ENCODE assay signal across 13 mouse cellular contexts in the genomic region with DNA sequence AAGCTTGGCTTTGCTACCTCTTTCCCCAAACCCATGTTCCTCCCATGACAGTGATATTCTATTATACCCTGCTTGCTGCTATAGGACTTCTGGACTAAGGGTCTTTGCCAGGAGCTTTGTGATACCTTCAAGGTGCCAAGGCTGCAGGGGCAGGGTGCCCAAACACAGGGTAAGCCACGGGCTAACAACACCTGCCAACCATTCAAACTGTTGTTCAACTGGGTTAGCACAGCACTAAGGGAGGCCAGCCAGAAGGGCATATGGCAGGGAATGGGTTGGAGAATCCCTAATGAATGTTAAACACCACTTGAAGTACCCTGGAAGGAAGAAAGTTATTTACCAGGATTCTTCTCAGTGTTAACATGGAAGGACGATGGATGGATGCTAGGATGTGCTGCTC.
"Had no signal": no experiment of that assay in that cellular context is flagged by ENCODE, and none has a peak within 500 bp of the region (broad histone marks: within the 10 kb centered on the region; RNA-seq: fewer than 3 reads in every experiment).

No protein-coding gene starts in this region.

- H3K36me3 ChIP-seq: kidney, embryonic 15.5 days; limb, embryonic 13.5 days; midbrain, embryonic 13.5 days had no signal

- DNase-seq: kidney, adult 2 months; kidney, postnatal 14 days; layer of hippocampus, adult 9-11 months; layer of hippocampus, postnatal 36 days; lung, adult 18-20 months; right cerebral cortex, postnatal 14 days; thymus, adult 18-20 months; thymus, postnatal 14 days had no signal

- H3K27ac ChIP-seq: kidney, embryonic 15.5 days; limb, embryonic 13.5 days; liver, embryonic 14.5 days; midbrain, embryonic 13.5 days; stomach, postnatal 0 days had no signal

- H3K4me2 ChIP-seq: kidney, embryonic 15.5 days; limb, embryonic 13.5 days; midbrain, embryonic 13.5 days had no signal

- H3K9ac ChIP-seq: kidney, embryonic 15.5 days; limb, embryonic 13.5 days; liver, embryonic 14.5 days; midbrain, embryonic 13.5 days had no signal

- H3K4me3 ChIP-seq: kidney, embryonic 15.5 days; limb, embryonic 13.5 days; midbrain, embryonic 13.5 days had no signal

- H3K4me1 ChIP-seq: kidney, embryonic 15.5 days; limb, embryonic 13.5 days had no signal

- H3K9me3 ChIP-seq: kidney, embryonic 15.5 days; limb, embryonic 13.5 days; midbrain, embryonic 13.5 days had no signal

- H3K27me3 ChIP-seq: kidney, embryonic 15.5 days; limb, embryonic 13.5 days; midbrain, embryonic 13.5 days had no signal

- ATAC-seq: midbrain, embryonic 13.5 days had no signal
